Mouse (Mus musculus) WW6 (cell line): ENCODE measurements around the gene Actn4.
"Not testable (repeated sequence)": the region's sequence is repeated elsewhere in the genome, so short reads cannot be mapped to it uniquely, and the experiment has no call there.

Source experiments
- DNase-seq: peaks from one replicate; pipeline ENCODE4 v3.0.0-alpha.2; 2013; ENCODE audit warnings: low read depth, low spot score

Actn4 gene

GRCm38 (mm10) chr7:28888701-28889161 lies 73.4 kb downstream of the Actn4 start:
- no peak for DNase-seq

- no peak for DNase-seq
These were observed 75.7 kb downstream of the Actn4 start for GRCm38 (mm10) chr7:28886486-28886885.

GRCm38 (mm10) chr7:28883704-28884103 lies 78.4 kb downstream of the Actn4 start:
- DNase-seq, result not testable (repeated sequence)

GRCm38 (mm10) chr7:28883039-28883438 lies 79.1 kb downstream of the Actn4 start:
- DNase-seq, result no peak

GRCm38 (mm10) chr7:28881199-28881598 lies 80.9 kb downstream of the Actn4 start, which contains the start of gene Capn12:
Capn12 (plus strand) TSS chr7:28881422.
- no peak for DNase-seq

GRCm38 (mm10) chr7:28880554-28880953 lies 81.6 kb downstream of the Actn4 start:
- no peak for DNase-seq

- DNase-seq, result peak; percentile 65
These were observed 82.5 kb downstream of the Actn4 start for GRCm38 (mm10) chr7:28879606-28880005.

GRCm38 (mm10) chr7:28877856-28878255 lies 84.3 kb downstream of the Actn4 start:
- no peak for DNase-seq

- no peak for DNase-seq
These were observed 85.0 kb downstream of the Actn4 start for GRCm38 (mm10) chr7:28877155-28877554.

- no peak for DNase-seq
These were observed 86.0 kb downstream of the Actn4 start for GRCm38 (mm10) chr7:28876099-28876498.

GRCm38 (mm10) chr7:28874565-28874964 lies 87.6 kb downstream of the Actn4 start:
- DNase-seq, result no peak

- no peak for DNase-seq
These were observed 91.1 kb downstream of the Actn4 start for GRCm38 (mm10) chr7:28870901-28871664.

- not testable (repeated sequence) for DNase-seq
These were observed 94.4 kb downstream of the Actn4 start for GRCm38 (mm10) chr7:28867508-28868340.

- no peak for DNase-seq
These were observed 95.2 kb downstream of the Actn4 start for GRCm38 (mm10) chr7:28866769-28867507.

- DNase-seq, result peak; percentile 65
These were observed 96.4 kb downstream of the Actn4 start for GRCm38 (mm10) chr7:28865481-28866300.

- DNase-seq, result no peak
These were observed 97.8 kb downstream of the Actn4 start for GRCm38 (mm10) chr7:28864288-28864750.

GRCm38 (mm10) chr7:28863540-28863939 lies 98.6 kb downstream of the Actn4 start, which contains the start of gene Lgals7:
Lgals7 (plus strand) TSS chr7:28863853.
- DNase-seq, result no peak

GRCm38 (mm10) chr7:28862817-28863499 lies 99.2 kb downstream of the Actn4 start:
- no peak for DNase-seq

GRCm38 (mm10) chr7:28860898-28861297 lies 101.2 kb downstream of the Actn4 start:
- DNase-seq, result no peak

GRCm38 (mm10) chr7:28859953-28860352 lies 102.2 kb downstream of the Actn4 start:
- DNase-seq, result no peak
